Mouse (Mus musculus) urinary bladder, postnatal 14 days (tissue): ENCODE measurements around the gene Yod1.

Experiments
- DNase-seq: peaks from one replicate; pipeline ENCODE4 v3.0.0; 2021; ENCODE audit warnings: low spot score

Gene Yod1

DNA sequence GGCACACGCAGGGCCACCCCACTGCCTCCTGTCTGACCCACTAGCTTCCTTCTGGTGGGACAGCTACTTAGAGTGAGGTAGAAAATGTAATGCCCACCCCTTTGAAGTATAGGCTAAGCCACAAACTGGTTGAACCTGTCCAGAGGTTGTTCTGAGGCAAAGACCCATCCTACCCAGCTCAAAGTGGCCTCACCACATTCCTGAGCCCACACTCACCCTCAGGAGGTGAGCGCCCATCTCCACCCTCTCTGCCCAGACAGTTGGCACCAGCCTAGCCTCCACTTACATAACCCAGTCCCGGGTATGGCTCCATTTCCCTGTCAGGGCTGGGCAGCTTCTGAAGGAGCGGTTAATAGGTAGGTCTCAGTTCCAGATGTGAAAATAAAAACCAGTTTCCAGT is 53.4 kb downstream of the Yod1 start:
- DNase-seq: peak; percentile 79

DNA sequence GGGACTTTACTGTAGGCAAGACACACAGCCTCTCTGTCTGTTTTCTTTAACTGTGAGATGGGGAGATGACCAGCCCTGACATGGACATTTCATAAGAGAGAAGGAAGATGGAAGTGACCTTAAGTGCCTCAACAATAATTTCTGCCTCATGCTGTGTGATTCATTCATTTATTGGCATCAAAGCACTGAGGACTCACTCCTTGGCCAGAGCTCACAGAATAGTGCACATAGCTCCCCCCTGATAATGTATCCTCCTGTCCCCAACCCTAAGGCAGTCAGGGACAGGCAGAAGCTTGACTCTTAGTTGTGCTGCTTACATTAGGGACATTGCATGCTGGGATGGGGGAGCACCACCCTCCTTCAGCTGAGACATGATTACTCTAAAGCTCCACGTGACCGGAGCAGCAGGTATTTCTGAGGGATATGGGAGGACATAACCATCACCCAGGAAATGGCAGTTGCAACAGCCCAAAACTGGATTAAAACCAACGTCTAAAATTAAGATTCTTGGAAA is 53.9 kb downstream of the Yod1 start:
- DNase-seq: no peak
